Mouse (Mus musculus) limb, embryonic 15.5 days (tissue): ENCODE data around the gene Homer2. TPM values are rescaled to one million over a fixed set of nuclear protein-coding genes. Genes with fewer than 3 reads are reported as not detected.

ENCODE experiments used
- ATAC-seq: fragments of 200-750 bp; cut with Nextera tagmentation; 2 replicates; pipeline ENCODE4 v1.8.0; 2017; ENCODE audit warnings: low read depth, moderate TSS enrichment; ENCODE audit not compliant: insufficient number of reproducible peaks, low FRiP score, low TSS enrichment
- H3K27ac ChIP-seq: fragments of 300-500 bp; sonication (generic); 2 replicates; pipeline ENCODE4 v1.5.1; 2015; ENCODE audit warnings: moderate library complexity, mild to moderate bottlenecking, inconsistent platforms
- H3K27me3 ChIP-seq: fragments of 300-500 bp; sonication (generic); 2 replicates; pipeline ENCODE4 v1.6.1; 2015; ENCODE audit warnings: inconsistent platforms
- H3K36me3 ChIP-seq: fragments of 300-500 bp; sonication (generic); 2 replicates; pipeline ENCODE4 v1.6.1; 2015; ENCODE audit warnings: inconsistent platforms
- H3K4me1 ChIP-seq: fragments of 300-500 bp; sonication (generic); 2 replicates; pipeline ENCODE4 v1.6.1; 2015; ENCODE audit warnings: inconsistent platforms
- H3K4me2 ChIP-seq: fragments of 300-500 bp; sonication (generic); 2 replicates; pipeline ENCODE4 v1.6.1; 2015; ENCODE audit warnings: mild to moderate bottlenecking, inconsistent platforms
- H3K4me3 ChIP-seq: fragments of 300-500 bp; sonication (generic); 2 replicates; pipeline ENCODE4 v1.5.1; 2015; ENCODE audit warnings: mild to moderate bottlenecking, inconsistent platforms
- H3K9ac ChIP-seq: fragments of 300-500 bp; sonication (generic); 2 replicates; pipeline ENCODE4 v1.6.1; 2015; ENCODE audit warnings: inconsistent platforms
- H3K9me3 ChIP-seq: fragments of 300-500 bp; sonication (generic); 2 replicates; pipeline ENCODE4 v1.6.1; 2016; ENCODE audit warnings: inconsistent platforms
- WGBS: fragments of 180-500 bp; shearing (Covaris S2); methylation state at CpG from one replicate; pipeline ENCODE4 v1.1.7; 2015; 5-methylcytosine and 5-hydroxymethylcytosine counted together
- polyA plus RNA-seq: library from polyadenylated mRNA; unstranded; fragments of >200 nt; fragmentation: Nextera tagmentation; extraction: Ambion mirVana; gene quantifications from 2 replicates; pipeline ENCODE4 v1.2.1, GENCODE M21; 2015

Homer2 gene
- polyA plus RNA-seq, 1 experiment from 2014 or later = 20.7 TPM

DNA sequence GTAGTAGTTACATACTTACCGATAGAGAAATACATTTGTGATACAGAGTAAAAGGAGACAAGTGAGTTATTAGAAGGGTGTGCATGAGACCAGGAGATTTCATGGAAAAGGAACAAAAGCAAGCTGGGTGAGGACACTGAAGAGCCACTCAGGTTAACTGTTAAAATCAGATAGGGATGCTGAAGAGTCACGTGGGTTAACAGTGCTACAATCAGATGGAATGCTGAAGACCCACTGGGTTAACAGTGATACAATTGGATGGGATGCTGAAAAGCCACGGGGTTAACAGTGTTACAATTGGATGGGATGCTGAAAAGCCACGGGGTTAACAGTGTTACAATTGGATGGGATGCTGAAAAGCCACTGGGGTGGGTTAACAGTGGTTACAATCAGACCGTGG, 102.3 kb downstream of the Homer2 start:
- 81% methylated on average over 5 of the region's 5 CpGs for WGBS
- Histone ChIP-seq H3K4me2 (no peak overlapping the region), H3K27me3 (no peaks in the 10 kb centered on the region), H3K27ac (no peak overlapping the region), H3K36me3 (no peaks in the 10 kb centered on the region), H3K9me3 (no peaks in the 10 kb centered on the region), H3K4me3 (no peak overlapping the region), H3K9ac (no peak overlapping the region), H3K4me1 (no peaks in the 10 kb centered on the region)
- ATAC-seq = no peak

DNA sequence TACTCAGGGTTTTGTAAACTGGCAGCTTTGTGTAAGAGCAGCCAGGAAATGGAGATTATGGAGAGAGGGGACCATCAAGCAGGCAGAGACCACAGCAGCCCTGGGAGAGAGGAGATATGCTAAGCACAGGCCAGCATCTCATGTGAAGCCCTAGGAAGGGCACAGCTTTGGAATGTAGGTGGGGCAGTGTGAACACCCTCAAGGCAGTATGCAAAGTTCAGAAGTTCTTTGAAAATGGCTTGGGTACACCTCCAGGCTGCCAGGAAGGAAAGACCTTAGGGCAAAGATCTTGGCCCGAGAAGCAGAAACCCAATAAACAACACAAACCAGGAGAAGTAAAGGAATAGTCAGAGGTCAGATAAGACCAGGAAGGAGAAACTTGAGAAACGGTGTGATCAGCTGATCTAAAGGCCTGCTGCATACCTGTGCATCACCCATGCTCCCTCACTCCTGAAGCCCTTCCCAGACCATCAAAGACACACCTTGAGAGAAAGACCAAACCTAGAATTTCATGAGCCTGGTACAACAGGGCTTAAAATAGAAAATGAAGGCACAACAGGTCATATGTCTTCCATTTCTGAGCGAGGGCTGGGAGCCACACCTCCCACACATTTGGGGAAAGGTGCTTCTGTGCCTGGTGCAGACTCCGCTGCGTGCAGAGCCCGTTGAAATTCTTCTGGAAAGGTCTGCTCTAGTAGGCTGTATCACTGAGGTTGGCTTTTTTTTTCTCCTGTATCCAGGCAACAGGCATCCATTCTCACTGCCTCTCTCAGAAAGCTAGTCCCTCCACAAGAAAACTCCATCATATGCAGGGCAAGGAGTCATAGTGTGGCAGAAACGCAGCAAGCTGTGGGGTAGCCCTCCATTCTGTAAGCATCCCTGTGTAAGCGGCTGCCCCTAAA, 107.7 kb downstream of the Homer2 start:
- Histone ChIP-seq H3K4me2 (no peak overlapping the region), H3K36me3 (peaks cover 37% of the 10 kb centered on the region)
- WGBS = 60% methylated on average over 8 of the region's 8 CpGs

DNA sequence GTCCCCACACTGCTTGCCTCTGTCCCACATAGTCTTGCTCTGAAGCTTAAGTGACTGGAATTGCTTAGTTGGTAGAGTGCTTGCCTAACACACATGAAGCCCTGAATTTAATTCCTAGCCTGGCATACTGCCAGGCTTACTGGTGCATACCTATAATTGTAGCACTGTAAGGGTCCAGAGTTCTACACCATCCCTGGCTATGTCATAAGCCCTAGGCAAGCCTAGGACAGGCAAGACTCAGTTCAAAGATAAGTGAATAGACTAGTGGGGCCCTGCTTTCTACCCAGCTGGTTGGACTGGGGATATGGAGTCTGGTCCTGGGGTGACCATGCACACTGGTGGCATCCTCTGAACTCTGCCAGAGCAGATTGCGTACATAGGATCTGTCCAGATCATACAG, 109.7 kb downstream of the Homer2 start:
- Histone ChIP-seq H3K4me1 (no peaks in the 10 kb centered on the region), H3K9ac (no peak overlapping the region), H3K4me2 (no peak overlapping the region), H3K9me3 (no peaks in the 10 kb centered on the region), H3K27ac (no peak overlapping the region), H3K36me3 (peaks cover 54% of the 10 kb centered on the region), H3K4me3 (no peak overlapping the region), H3K27me3 (no peaks in the 10 kb centered on the region)
- no peak for ATAC-seq
- WGBS = 96% methylated on average over 1 of the region's 1 CpGs

More for the DNA sequence above, 107.7 kb downstream of the Homer2 start:
- Histone ChIP-seq H3K27me3 (no peaks in the 10 kb centered on the region), H3K27ac (no peak overlapping the region), H3K9ac (no peak overlapping the region), H3K4me3 (no peak overlapping the region), H3K4me1 (no peaks in the 10 kb centered on the region), H3K9me3 (no peaks in the 10 kb centered on the region)
- no peak for ATAC-seq

DNA sequence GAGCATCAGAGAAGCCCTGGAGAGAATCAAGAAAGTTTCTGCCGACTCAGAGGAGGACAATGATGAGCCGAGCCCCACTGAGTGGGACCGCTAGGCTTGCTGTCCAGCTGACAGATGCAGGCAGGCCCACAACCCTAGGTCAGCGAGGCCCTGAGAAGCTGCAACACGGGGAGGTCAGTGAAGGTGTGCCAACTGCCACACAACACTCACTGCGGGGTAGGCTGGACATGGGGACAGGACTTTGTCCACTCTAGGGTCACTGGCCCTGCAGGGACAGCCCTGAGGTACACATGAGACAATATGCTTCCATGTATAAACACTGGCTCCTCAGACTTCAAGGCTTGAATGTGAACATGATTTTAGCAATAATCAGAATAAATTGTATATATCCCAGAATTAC, 111.2 kb downstream of the Homer2 start:
- Histone ChIP-seq H3K4me2 (no peak overlapping the region), H3K9me3 (no peaks in the 10 kb centered on the region), H3K27me3 (no peaks in the 10 kb centered on the region), H3K36me3 (peaks cover 69% of the 10 kb centered on the region), H3K4me3 (no peak overlapping the region), H3K9ac (no peak overlapping the region), H3K4me1 (no peaks in the 10 kb centered on the region), H3K27ac (no peak overlapping the region)
- 88% methylated on average over 6 of the region's 6 CpGs for WGBS
- no peak for ATAC-seq

DNA sequence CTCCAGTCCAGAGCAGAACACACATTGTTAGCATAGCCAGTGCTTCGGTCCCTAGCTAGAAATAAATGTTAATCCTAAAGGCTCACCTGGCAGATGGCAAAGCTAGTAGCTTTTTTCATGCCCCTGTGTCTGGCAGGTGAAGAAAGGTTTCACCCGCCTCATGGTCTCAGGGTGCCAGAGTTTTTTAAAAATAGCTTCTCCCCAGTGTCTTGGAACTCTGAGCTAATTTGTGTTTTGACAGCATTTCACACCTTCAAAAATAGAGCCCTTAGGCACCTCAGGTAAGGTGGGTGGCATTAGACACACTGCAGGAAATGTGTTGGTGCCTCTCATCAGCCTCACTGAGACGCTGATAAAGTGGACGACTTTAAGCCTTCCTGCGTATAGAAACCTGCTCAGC, 112.3 kb downstream of the Homer2 start:
- Histone ChIP-seq H3K27ac (no peak overlapping the region), H3K4me3 (no peak overlapping the region), H3K36me3 (peaks cover 69% of the 10 kb centered on the region), H3K27me3 (no peaks in the 10 kb centered on the region), H3K4me1 (no peaks in the 10 kb centered on the region), H3K9me3 (no peaks in the 10 kb centered on the region), H3K4me2 (no peak overlapping the region), H3K9ac (no peak overlapping the region)
- ATAC-seq = no peak
- WGBS = 72% methylated on average over 5 of the region's 5 CpGs

DNA sequence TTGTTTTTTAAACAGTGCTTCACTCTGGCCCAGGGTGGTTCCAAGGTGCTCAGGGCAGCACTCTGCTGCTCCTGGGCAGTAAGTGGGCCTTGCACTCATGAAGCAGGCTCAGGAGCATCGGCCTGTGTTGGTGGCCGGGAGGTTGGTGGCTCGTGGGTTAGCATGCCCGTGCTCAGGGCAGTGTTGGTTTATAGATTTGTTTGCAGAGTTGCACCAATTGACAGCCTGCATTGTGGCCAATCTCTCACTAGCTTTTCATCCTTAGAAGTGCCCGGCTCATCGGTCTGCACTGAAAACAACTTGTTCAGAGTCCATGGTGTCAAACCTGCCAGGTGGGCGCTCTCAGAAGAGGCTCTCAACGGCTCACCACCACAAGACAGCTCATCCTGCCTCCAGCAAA, 113.9 kb downstream of the Homer2 start:
- Histone ChIP-seq H3K27ac (no peak overlapping the region), H3K4me2 (no peak overlapping the region), H3K4me1 (no peaks in the 10 kb centered on the region), H3K36me3 (peaks cover 65% of the 10 kb centered on the region), H3K9me3 (no peaks in the 10 kb centered on the region), H3K4me3 (no peak overlapping the region), H3K27me3 (no peaks in the 10 kb centered on the region), H3K9ac (no peak overlapping the region)
- no peak for ATAC-seq
- WGBS = 94% methylated on average over 8 of the region's 8 CpGs

DNA sequence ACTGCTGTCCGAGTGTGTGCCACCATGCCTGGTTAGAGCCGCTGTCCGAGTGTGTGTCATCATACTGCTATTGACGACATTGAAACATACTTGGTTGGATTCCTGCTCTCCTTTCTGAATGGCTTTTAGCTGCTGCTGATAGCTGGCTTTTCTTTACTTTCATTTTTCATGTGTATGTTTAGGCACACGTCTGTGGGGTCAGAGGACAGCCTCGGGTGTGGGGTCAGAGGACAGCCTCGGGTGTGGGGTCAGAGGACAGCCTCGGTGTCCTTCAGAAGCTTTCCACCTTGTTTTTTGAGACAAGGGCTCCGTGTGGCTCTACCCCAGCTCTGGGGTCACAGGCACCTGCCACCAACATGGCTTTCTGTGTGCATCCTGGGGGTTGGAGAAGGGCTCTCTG, 114.6 kb downstream of the Homer2 start:
- no peaks in the 10 kb centered on the region for H3K4me1 ChIP-seq
- no peaks in the 10 kb centered on the region for H3K9me3 ChIP-seq
- H3K4me2 ChIP-seq = no peak overlapping the region
- peaks cover 63% of the 10 kb centered on the region for H3K36me3 ChIP-seq
- 81% methylated on average over 9 of the region's 9 CpGs for WGBS
- no peaks in the 10 kb centered on the region for H3K27me3 ChIP-seq
- no peak for ATAC-seq
- H3K27ac ChIP-seq = no peak overlapping the region
- no peak overlapping the region for H3K9ac ChIP-seq
- H3K4me3 ChIP-seq = no peak overlapping the region

DNA sequence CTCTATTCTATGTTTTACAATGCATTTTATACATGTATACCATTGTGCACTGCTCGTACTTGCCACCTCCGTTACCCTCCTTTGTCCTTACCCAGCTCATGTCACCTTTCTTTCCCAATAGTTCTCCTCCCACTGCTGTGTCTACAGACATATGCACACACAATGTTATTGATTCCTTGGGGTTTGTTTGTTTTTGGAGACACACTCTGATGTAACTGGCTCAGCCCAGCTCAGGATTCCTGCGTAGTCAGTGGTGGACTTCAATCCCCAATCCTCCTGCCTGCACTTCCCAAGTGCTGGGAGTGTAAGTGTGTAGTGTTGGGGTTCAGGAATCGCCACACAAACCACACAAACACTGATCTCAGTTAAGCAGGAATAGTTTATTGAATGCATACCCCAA, 120.1 kb downstream of the Homer2 start:
- H3K27me3 ChIP-seq = no peaks in the 10 kb centered on the region
- H3K4me3 ChIP-seq = no peak overlapping the region
- ATAC-seq = no peak
- no peaks in the 10 kb centered on the region for H3K9me3 ChIP-seq
- no peak overlapping the region for H3K27ac ChIP-seq
- H3K36me3 ChIP-seq = peaks cover 43% of the 10 kb centered on the region
- no peaks in the 10 kb centered on the region for H3K4me1 ChIP-seq
- 90% methylated on average over 4 of the region's 4 CpGs for WGBS
- no peak overlapping the region for H3K4me2 ChIP-seq
- no peak overlapping the region for H3K9ac ChIP-seq

DNA sequence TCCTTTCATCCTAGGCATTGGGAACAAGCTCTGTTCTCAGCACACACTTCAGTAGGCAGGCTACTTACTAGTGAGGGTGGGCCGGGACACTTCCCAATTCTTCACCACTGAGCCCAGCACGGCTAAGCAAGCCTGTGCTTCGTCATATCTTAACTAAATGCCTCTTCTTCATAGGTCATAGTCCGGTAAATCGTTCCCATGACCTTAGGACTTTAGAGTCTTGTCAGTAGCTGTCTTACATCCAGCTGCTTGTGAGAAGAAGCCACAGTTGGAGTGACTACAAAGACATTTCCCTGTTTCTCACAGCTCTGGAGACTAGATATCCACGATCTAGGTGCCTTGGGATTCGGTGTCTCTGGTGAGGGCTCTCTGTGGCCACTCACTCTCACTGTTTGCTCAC, 122.0 kb downstream of the Homer2 start:
- 90% methylated on average over 7 of the region's 7 CpGs for WGBS
- ATAC-seq = no peak
- Histone ChIP-seq H3K4me3 (no peak overlapping the region), H3K27me3 (no peaks in the 10 kb centered on the region), H3K27ac (no peak overlapping the region), H3K9ac (no peak overlapping the region), H3K4me1 (no peaks in the 10 kb centered on the region), H3K4me2 (no peak overlapping the region), H3K36me3 (peaks cover 32% of the 10 kb centered on the region), H3K9me3 (no peaks in the 10 kb centered on the region)

DNA sequence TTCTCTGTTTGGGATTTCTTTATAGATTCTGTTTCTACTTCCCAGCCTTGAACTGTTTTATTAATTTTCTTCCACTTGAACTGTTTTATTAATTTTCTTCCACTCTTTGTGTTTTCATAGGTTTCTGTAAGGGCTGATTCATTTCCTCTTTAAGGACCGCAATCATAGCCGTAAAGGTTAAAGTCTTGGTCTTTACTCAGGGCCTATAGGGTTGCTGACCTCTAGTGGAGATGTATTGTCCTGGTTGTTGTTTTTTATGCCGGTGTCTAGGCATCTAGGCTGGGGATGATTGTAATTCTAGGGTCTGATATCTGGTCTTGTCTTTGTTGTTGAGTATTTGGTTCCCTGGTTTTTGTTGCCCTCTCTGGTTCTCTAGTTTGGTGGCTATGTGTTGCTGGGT, 123.8 kb downstream of the Homer2 start:
- no peaks in the 10 kb centered on the region for H3K4me1 ChIP-seq
- H3K4me3 ChIP-seq = no peak overlapping the region
- peaks cover 46% of the 10 kb centered on the region for H3K36me3 ChIP-seq
- H3K4me2 ChIP-seq = no peak overlapping the region
- H3K9me3 ChIP-seq = no peaks in the 10 kb centered on the region
- 68% methylated on average over 3 of the region's 3 CpGs for WGBS
- no peak overlapping the region for H3K9ac ChIP-seq
- no peak overlapping the region for H3K27ac ChIP-seq
- no peak for ATAC-seq
- H3K27me3 ChIP-seq = no peaks in the 10 kb centered on the region

DNA sequence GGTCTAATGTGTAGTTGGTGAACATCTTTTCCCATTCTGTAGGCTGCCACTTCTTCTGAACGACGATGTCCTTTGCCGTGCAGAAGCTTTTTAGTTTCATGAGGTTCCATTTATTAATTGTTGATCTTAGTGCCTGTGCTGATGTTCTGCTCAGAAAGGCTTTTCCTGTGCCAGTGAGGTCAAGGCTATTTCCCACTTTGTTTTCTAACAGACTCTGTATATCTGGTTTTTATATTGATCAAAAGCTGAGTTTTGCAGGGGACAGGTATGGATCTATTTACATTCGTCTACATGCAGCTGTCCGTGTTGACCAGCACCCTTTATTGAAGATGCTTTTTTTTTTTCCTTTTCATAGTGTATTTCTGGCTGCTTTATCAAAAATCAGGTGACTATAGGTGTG, 128.0 kb downstream of the Homer2 start:
- Histone ChIP-seq H3K36me3 (peaks cover 33% of the 10 kb centered on the region), H3K4me2 (no peak overlapping the region), H3K9ac (no peak overlapping the region), H3K9me3 (no peaks in the 10 kb centered on the region), H3K4me3 (no peak overlapping the region), H3K27ac (no peak overlapping the region), H3K4me1 (no peaks in the 10 kb centered on the region), H3K27me3 (no peaks in the 10 kb centered on the region)
- no peak for ATAC-seq
- WGBS = 93% methylated on average over 5 of the region's 5 CpGs

DNA sequence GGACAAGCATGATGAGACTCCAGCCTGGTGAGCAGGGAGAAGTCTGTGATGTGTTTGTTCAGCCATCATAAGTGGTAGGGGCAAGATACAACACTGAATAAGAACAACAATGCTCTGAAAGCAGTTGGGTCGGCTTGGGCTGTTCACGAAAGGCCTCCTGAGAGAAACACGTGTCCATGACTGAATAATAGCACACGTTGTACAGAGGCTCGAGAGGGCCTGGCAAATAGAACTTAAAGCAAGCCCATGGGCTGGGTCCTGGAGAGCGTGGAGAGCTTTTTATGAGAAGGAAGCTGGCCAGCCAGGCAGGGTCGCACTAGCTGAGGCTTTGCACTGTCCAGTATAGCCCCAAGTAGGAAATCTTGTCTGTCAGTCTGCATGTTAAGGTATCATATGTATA, 128.9 kb downstream of the Homer2 start:
- no peak for ATAC-seq

More for the DNA sequence above, 128.9 kb downstream of the Homer2 start:
- 91% methylated on average over 7 of the region's 7 CpGs for WGBS
- Histone ChIP-seq H3K27me3 (no peaks in the 10 kb centered on the region), H3K9me3 (no peaks in the 10 kb centered on the region), H3K36me3 (peaks cover 30% of the 10 kb centered on the region), H3K4me2 (no peak overlapping the region), H3K9ac (no peak overlapping the region), H3K27ac (no peak overlapping the region), H3K4me3 (no peak overlapping the region), H3K4me1 (no peaks in the 10 kb centered on the region)
